Mouse (Mus musculus) liver, embryonic 15.5 days (tissue): ENCODE results near the gene Scarf1. TPM values are rescaled to one million over a fixed set of nuclear protein-coding genes. Genes with fewer than 3 reads are reported as not detected.
A peak's percentile ranks its signal among the peaks of the same experiment; 100 is the strongest.

Source experiments
- ATAC-seq: fragments of 200-750 bp; cut with Nextera tagmentation; 2 replicates; pipeline ENCODE4 v1.8.0; 2017; ENCODE audit warnings: moderate number of reproducible peaks, mild to moderate bottlenecking, moderate library complexity; ENCODE audit not compliant: insufficient read depth
- H3K27ac ChIP-seq: fragments of 300-500 bp; sonication (generic); replicated peaks from 2 replicates; pipeline ENCODE4 v1.5.1; 2015; ENCODE audit warnings: mild to moderate bottlenecking, inconsistent platforms
- H3K27me3 ChIP-seq: fragments of 300-500 bp; sonication (generic); 2 replicates; pipeline ENCODE4 v1.6.1; 2015; ENCODE audit warnings: mild to moderate bottlenecking, inconsistent platforms
- H3K36me3 ChIP-seq: fragments of 300-500 bp; sonication (generic); replicated peaks from 2 replicates; pipeline ENCODE4 v1.6.1; 2015; ENCODE audit warnings: moderate library complexity, mild to moderate bottlenecking, inconsistent platforms
- H3K4me1 ChIP-seq: fragments of 300-500 bp; sonication (generic); replicated peaks from 2 replicates; pipeline ENCODE4 v1.6.1; 2015; ENCODE audit warnings: inconsistent platforms
- H3K4me2 ChIP-seq: fragments of 300-500 bp; sonication (generic); 2 replicates; pipeline ENCODE4 v1.6.1; 2015; ENCODE audit warnings: moderate library complexity, mild to moderate bottlenecking, inconsistent platforms
- H3K4me3 ChIP-seq: fragments of 300-500 bp; sonication (generic); replicated peaks from 2 replicates; pipeline ENCODE4 v1.5.1; 2015; ENCODE audit warnings: mild to moderate bottlenecking, inconsistent platforms
- H3K9ac ChIP-seq: fragments of 300-500 bp; sonication (generic); 2 replicates; pipeline ENCODE4 v1.6.1; 2015; ENCODE audit warnings: moderate library complexity, mild to moderate bottlenecking, inconsistent platforms
- H3K9me3 ChIP-seq: fragments of 300-500 bp; sonication (generic); replicated peaks from 2 replicates; pipeline ENCODE4 v1.6.1; 2016; ENCODE audit warnings: inconsistent platforms
- WGBS: fragments of 180-500 bp; shearing (Covaris S2); methylation state at CpG from one replicate; pipeline ENCODE4 v1.1.7; 2015; ENCODE audit warnings: mixed read lengths; ENCODE audit not compliant: insufficient replicate concordance; 5-methylcytosine and 5-hydroxymethylcytosine counted together
- polyA plus RNA-seq: library from polyadenylated mRNA; unstranded; fragments of >200 nt; fragmentation: Nextera tagmentation; extraction: Ambion mirVana; gene quantifications from 2 replicates; pipeline ENCODE4 v1.2.1, GENCODE M21; 2015

Gene Scarf1
- polyA plus RNA-seq, 1 experiment from 2014 or later, result 2.8 TPM

DNA sequence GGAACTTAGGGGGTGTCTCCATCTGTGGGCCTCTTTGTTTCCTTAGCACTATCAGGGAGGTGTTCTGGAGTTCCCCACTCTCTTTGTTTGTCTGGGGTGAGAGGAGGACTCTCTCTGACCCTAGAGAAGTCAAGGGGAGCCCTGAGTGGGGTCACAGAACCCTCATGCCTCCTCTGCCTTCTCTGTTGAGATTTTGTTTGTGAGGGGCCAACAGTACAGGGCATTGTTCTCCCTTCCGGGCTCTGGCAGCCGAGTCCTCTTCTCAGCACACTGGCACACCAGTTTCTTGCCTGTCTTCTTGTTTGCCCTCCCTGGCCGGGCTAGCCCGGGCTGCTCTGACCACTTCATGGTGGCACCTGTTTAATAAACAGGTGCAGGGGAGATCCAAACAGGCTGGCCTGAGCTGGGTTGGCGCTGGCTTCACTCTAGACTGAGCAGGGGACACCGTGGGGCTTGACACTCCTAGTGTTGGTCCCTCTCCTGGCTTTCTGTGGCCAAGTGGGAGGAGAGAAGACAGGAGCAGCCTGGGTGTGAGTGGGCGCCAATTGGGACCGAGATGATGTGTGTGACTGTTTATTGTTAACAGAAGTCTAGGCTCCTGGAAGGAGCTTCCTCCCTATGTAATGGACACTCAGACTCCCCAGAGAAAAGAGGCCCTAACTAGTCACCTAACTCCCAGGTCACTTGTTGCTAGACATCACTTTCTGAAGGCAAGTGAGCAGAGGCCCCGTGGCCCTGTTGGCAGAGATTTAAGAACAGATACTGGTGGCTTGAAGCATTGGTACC lies 25.0 kb downstream of the Scarf1 start:
- WGBS, result 63% methylated on average over 9 of the region's 9 CpGs
- Histone ChIP-seq H3K27ac (no peak overlapping the region), H3K36me3 (no peaks in the 10 kb centered on the region), H3K4me1 (peaks cover 41% of the 10 kb centered on the region), H3K9ac (no peak overlapping the region), H3K4me3 (no peak overlapping the region), H3K27me3 (peaks cover under 1% of the 10 kb centered on the region; the same call in 1 of the 2 replicates), H3K9me3 (no peaks in the 10 kb centered on the region), H3K4me2 (no peak overlapping the region)
- no peak for ATAC-seq

DNA sequence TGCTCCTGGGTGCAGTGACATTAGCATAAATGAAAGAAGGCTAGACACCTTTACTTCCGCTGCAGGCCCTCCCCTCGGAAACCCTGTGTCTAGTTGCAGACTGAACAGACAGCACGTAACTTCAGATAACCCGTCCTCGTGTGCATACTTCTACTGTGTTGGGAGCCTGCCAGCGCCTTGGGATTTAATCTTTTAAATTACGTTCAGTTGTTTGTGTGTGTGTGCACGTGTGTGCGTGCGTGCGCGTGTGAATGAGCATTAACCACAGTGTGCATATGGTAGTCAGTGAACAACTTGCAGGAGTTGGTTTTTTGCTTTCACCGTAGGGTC lies 25.6 kb downstream of the Scarf1 start:
- no peaks in the 10 kb centered on the region for H3K9me3 ChIP-seq
- no peak overlapping the region for H3K4me2 ChIP-seq
- peaks cover 40% of the 10 kb centered on the region for H3K4me1 ChIP-seq
- H3K4me3 ChIP-seq, result no peak overlapping the region
- no peak overlapping the region for H3K27ac ChIP-seq
- WGBS, result 67% methylated on average over 13 of the region's 13 CpGs
- no peaks in the 10 kb centered on the region for H3K27me3 ChIP-seq
- no peak for ATAC-seq
- no peak overlapping the region for H3K9ac ChIP-seq
- H3K36me3 ChIP-seq, result no peaks in the 10 kb centered on the region

DNA sequence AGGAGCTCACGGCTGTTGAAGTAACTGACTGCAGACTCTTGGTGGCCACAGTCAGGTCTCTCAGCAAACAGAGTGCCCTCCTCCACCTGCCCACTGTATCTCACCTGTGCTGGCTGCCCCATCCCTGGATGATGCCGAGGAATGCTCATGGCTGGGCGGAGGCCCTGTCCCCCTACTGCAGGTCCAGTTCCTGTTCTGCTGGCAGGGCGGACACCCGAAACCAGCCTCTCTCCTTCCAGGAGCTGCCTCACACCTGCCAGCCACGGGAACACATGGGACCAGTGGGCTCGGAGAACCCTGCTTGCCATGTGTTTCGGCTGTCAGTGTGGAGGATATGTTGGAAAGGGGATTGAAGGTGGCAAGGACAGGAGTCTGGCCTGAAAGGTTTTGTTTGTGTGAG lies 26.9 kb downstream of the Scarf1 start:
- no peaks in the 10 kb centered on the region for H3K36me3 ChIP-seq
- H3K4me3 ChIP-seq, result no peak overlapping the region
- H3K9ac ChIP-seq, result no peak overlapping the region
- no peak for ATAC-seq
- H3K4me2 ChIP-seq, result no peak overlapping the region
- no peaks in the 10 kb centered on the region for H3K9me3 ChIP-seq
- WGBS, result 67% methylated on average over 8 of the region's 8 CpGs
- no peaks in the 10 kb centered on the region for H3K27me3 ChIP-seq
- H3K4me1 ChIP-seq, result peaks cover 34% of the 10 kb centered on the region
- no peak overlapping the region for H3K27ac ChIP-seq

DNA sequence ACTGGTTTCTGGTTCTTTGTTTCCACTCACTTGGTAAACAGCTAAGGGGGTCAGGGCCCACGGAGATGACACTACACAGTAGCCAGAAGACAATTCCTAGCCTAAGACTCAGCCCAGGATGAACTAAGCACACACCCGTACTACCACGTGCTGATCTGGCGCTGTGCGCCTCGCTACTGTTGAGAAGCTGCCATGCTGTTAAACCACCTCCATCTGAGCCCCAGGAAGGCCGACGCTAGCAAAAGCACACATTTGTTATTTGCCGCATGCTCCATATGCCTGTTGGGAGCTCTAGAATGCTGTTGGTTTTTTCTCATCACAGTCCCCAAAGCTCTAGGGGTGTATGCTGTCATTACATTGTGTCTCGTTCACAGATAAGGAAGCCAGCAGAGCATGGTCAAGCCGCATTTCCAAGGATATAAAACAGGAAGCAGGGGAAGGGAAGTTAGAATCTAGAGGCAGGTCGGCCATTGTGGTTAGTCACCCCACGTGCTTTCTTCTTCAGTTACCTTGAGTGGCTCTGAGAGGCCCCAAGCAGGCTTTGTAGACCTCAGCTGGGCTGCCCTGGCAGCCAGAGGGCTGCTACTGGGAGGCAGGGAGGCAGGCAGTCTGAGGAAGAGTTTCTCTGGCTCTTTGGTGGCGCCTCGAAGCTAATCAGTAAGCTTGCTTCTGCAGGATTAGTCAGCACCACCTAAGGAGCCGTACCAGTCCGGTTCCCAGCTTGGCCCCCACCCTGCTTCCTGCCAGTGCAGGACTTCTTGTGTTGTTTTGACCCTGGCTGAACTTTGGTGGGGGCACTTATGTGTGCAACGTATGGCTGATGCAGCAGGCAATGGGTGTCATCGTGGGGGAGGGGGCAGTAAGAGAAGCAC lies 27.6 kb downstream of the Scarf1 start:
- no peak; the same call in 1 of the 2 replicates for ATAC-seq
- Histone ChIP-seq H3K36me3 (no peaks in the 10 kb centered on the region), H3K27me3 (no peaks in the 10 kb centered on the region), H3K4me1 (peaks cover 36% of the 10 kb centered on the region), H3K9me3 (no peaks in the 10 kb centered on the region), H3K27ac (no peak overlapping the region; the same call in 1 of the 2 replicates), H3K4me3 (no peak overlapping the region), H3K9ac (no peak overlapping the region), H3K4me2 (no peak overlapping the region)
- 41% methylated on average over 19 of the region's 19 CpGs for WGBS

DNA sequence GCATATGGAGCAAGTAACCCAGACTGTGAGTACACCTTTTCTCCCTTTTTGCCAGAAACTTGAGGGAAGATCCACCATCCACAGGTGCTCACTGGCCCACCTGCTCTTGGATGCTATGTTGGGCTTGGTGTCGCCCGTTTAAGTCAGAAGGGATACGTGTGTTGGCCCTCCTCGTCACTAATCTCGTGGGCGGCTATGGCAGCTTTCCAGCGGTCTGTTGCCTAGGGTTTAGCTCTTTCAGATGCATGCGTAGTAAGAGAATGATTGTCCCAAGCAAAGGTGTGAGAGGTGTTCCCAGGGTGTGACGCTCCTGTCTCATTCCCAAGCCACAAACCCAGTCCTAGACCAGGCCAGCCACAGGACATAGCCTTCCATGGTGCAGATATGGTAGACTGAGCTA lies 31.4 kb downstream of the Scarf1 start:
- WGBS, result 76% methylated on average over 9 of the region's 9 CpGs
- Histone ChIP-seq H3K4me1 (peaks cover 42% of the 10 kb centered on the region), H3K9ac (no peak overlapping the region), H3K4me3 (no peak overlapping the region), H3K36me3 (no peaks in the 10 kb centered on the region), H3K9me3 (no peaks in the 10 kb centered on the region), H3K27me3 (no peaks in the 10 kb centered on the region), H3K27ac (no peak overlapping the region), H3K4me2 (no peak overlapping the region)
- no peak for ATAC-seq

DNA sequence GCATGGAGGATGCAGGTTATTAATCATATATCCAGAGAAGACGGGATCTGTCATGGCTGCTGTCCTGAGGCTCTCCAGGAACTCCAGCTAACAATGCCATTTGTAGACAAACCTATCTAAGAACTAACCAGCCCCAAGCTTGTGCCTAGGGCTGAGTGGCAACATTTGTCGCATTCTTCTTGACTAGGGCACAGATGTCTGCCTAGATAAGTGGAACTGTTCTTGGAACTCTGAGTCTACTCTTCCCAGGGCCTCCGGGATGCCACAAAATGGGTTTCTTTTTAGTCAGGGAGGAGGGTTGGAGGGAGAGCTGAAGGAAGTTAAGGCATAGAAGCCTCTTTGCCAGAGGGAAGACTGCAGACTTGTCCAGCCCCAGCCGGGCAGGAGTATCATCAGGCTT lies 32.7 kb downstream of the Scarf1 start:
- peak overlapping the region; percentile 36 for H3K4me2 ChIP-seq
- 35% methylated on average over 4 of the region's 4 CpGs for WGBS
- H3K27ac ChIP-seq, result no peak overlapping the region

DNA sequence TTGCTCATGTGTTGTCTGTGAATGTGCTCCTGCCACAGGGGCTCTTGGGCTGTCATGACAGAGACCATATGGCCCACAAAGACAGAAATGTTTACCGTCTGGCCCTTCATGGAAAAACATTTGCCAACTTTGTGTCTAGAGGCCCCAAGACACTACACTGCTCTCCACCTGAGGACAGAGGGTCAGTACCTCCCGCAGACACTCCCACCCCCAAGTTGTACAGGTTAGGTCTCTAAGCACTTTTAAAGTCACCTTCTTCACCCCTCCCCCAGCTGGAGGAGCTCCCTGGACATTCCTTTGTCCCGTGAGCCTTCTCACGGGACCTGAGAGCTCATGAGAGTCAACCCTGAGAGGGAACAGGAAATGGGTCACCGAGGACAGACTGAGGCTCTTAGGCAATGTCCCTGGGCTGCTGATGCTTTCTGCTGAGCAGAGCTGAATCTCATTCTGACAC lies 36.3 kb downstream of the Scarf1 start:
- no peak for ATAC-seq
- H3K4me2 ChIP-seq, result no peak overlapping the region
- no peaks in the 10 kb centered on the region for H3K9me3 ChIP-seq
- no peaks in the 10 kb centered on the region for H3K27me3 ChIP-seq
- WGBS, result 48% methylated on average over 5 of the region's 5 CpGs
- H3K4me1 ChIP-seq, result peaks cover 39% of the 10 kb centered on the region
- no peaks in the 10 kb centered on the region for H3K36me3 ChIP-seq
- H3K9ac ChIP-seq, result no peak overlapping the region
- H3K4me3 ChIP-seq, result no peak overlapping the region
- H3K27ac ChIP-seq, result no peak overlapping the region; the same call in 1 of the 2 replicates

More for the DNA sequence above, 32.7 kb downstream of the Scarf1 start:
- Histone ChIP-seq H3K36me3 (no peaks in the 10 kb centered on the region), H3K4me1 (peaks cover 46% of the 10 kb centered on the region), H3K9me3 (no peaks in the 10 kb centered on the region), H3K9ac (no peak overlapping the region), H3K4me3 (no peak overlapping the region), H3K27me3 (no peaks in the 10 kb centered on the region)
- no peak for ATAC-seq

DNA sequence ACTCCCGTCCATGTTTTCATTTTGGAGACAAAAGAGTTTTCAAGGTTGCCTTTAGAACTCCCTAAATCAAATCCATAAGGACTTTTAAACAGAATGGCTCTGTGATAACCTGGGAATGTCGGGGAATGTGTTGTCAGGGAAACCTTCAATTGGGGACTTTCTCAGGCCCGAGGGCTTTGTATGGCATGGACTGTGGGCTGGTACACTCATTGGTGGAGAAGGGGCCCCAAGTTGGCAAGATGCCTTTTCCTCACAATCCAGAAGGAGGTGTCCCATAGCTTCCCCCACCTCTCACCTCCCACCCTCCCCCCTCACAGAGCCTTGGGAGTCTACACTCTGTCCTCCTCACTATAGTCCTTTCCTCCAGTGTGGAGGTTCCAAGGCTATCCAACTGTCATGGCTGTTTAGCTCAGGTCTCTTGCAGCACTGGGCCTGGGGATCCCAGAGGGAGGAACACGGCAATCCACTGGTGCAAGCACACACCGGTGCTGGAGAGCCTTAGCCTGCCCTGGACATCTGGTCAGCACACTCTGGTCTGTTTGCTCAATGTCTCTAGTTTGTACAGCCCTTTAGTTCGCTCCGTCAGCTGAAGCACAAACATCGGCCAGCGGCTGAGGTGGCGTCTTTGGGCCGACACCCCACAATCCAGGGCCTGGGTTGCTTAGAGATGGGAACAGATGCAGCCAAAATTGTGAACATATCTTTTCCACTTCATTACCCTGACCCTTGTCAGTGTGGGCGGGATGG lies 37.0 kb downstream of the Scarf1 start:
- H3K9ac ChIP-seq, result no peak overlapping the region
- H3K4me2 ChIP-seq, result no peak overlapping the region
- H3K36me3 ChIP-seq, result no peaks in the 10 kb centered on the region
- peak; percentile 36; the same call in 1 of the 2 replicates for ATAC-seq
- 74% methylated on average over 12 of the region's 12 CpGs for WGBS
- H3K27me3 ChIP-seq, result no peaks in the 10 kb centered on the region
- no peak overlapping the region for H3K4me3 ChIP-seq
- peaks cover 34% of the 10 kb centered on the region for H3K4me1 ChIP-seq
- H3K27ac ChIP-seq, result peak overlapping the region; percentile 29; the same call in 1 of the 2 replicates
- H3K9me3 ChIP-seq, result no peaks in the 10 kb centered on the region

DNA sequence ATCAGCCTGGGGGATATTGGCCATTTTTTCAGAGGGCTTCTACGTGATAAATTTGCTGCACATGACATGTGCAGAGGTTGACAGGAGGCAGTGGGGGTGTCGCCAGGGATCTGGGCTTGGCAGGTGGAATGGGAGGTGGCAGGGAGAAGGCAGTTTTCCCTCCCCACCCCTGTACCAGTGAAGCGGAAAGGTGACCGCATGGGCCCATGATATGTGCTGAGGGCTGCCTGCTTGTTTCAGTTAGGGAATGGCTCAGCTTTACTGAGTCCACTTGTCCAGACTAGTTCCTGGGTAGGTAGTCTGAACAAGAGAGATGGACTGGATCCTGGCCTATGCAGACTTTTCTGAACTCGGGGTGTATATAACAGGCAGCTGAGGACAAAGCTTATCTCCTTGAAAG lies 38.0 kb downstream of the Scarf1 start:
- WGBS, result 69% methylated on average over 5 of the region's 5 CpGs
- Histone ChIP-seq H3K4me3 (no peak overlapping the region), H3K4me1 (peaks cover 25% of the 10 kb centered on the region), H3K27ac (no peak overlapping the region), H3K9ac (no peak overlapping the region), H3K4me2 (no peak overlapping the region), H3K36me3 (no peaks in the 10 kb centered on the region), H3K9me3 (no peaks in the 10 kb centered on the region), H3K27me3 (no peaks in the 10 kb centered on the region)
- ATAC-seq, result no peak

DNA sequence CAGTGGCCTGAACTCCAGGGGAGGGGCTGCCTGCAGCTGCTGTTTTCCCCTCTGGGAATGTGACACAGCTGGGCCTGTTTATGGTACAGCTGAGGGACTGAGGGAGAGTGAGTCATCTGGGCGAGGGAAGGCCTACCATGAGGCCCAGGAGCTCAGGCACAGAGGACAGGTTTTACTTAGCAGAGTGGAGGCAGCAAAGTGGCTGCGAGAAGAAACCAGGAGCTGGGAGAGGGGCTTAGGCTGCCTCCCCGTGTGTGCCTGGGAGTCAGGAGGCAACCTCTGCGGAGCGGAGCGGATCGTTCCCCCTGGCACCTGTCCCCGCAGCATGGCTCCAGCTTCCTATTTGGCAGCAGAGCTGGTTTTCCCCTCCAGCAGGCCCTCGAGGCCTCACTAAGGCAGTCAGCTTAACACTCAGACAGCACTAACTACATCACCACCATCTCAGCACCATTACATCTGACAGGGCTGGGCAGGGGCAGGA lies 38.7 kb downstream of the Scarf1 start:
- H3K9me3 ChIP-seq, result no peaks in the 10 kb centered on the region
- H3K4me3 ChIP-seq, result no peak overlapping the region
- 70% methylated on average over 9 of the region's 9 CpGs for WGBS
- H3K4me1 ChIP-seq, result peaks cover 19% of the 10 kb centered on the region
- no peak for ATAC-seq
- no peaks in the 10 kb centered on the region for H3K27me3 ChIP-seq
- H3K36me3 ChIP-seq, result no peaks in the 10 kb centered on the region
- no peak overlapping the region for H3K27ac ChIP-seq
- H3K9ac ChIP-seq, result no peak overlapping the region
- no peak overlapping the region for H3K4me2 ChIP-seq
